Mouse (Mus musculus): ENCODE results near the gene Nt5c2. TPM values are rescaled to one million over a fixed set of nuclear protein-coding genes. Genes with fewer than 3 reads are reported as not detected.

The Nt5c2 gene
- polyA plus RNA-seq, 2 experiments from 2014 or later: 22.6 to 25.4 TPM

GRCm38 (mm10) chr19:46963440-46963839 lies 51.5 kb downstream of the Nt5c2 start:
- ATAC-seq: no peak

GRCm38 (mm10) chr19:46962841-46963240 lies 52.1 kb downstream of the Nt5c2 start:
- no peak for ATAC-seq

DNA sequence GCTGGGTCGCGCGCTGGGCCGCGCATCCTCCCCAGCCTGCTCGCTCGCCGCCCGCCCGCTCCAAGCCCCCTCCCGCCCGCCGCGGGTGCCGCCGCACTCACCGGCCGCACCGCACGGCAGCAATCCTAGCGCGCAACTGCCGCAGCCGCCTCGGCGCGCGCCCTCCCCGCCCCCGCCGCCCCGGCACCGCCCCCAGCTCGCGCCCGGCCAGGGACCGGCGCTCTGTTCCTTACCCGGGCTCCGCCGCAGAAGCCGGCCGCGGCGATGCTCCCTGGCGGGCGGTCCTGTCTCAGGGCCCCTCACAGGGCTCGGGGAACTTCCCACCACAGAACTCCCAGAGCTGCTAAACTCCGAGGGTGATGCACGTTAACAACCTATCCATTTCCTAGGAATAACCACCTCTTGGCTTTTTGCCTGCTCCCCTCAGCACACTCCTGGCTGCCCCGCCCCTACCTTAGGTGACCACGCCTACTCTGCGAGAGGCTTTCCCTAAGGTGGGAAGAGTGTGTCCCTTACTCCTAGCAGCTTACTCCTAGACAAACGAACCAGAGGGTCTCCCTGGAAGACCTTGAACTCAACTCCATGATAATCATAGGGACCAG lies 52.7 kb downstream of the Nt5c2 start:
- peak; percentile 65 for ATAC-seq

DNA sequence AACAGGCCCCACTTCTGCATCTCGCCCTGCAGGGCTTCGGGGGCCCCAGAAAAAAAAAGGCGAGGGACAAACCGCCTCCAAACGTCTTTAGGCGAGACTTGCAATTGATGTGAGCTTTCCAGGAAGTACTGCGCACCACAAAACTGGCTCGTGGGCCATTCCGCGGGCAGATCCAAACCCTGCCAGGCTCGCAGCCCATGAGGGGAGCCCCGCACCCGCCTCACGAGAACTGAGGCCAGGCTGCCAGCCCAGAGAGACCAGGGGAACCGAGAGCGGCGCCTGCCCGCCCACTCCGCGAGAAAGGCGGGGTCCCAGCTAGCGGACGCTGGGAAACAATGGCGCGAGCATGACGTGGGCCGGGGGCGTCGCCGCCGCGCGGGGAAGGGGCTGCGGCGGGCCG lies 53.3 kb downstream of the Nt5c2 start:
- ATAC-seq: peak; percentile 85

DNA sequence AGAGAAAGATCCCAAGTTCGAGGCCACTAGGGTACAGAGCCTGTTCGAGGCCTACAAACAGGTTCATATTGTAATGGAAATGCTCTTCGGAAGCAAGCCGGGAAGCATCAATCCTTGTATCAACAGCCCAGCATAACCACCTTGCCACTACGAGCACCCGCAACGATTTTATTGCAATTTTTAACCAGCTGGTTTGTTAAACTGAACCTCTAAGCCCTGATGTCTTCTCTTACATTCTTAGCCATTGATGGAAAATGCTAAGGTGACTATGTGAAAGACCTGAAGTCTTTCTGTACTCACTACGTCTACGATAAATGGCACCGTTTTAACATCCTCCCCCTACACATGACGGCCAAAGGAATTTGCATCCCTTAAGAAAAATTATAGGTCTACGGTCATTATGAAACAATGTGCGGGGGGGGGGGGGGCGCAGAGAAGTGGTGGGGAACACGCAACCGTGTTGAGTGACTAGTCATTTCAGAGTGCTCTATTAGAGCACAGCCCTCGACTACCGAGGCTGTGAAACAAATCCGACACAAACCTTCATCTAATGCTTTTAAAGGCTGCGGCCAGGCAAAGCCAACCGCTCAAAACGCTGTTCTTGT lies 53.8 kb downstream of the Nt5c2 start:
- ATAC-seq: peak; percentile 3

- no peak for ATAC-seq
These were observed 54.6 kb downstream of the Nt5c2 start for GRCm38 (mm10) chr19:46960101-46961046.

GRCm38 (mm10) chr19:46959536-46959935 lies 55.4 kb downstream of the Nt5c2 start:
- ATAC-seq: no peak

DNA sequence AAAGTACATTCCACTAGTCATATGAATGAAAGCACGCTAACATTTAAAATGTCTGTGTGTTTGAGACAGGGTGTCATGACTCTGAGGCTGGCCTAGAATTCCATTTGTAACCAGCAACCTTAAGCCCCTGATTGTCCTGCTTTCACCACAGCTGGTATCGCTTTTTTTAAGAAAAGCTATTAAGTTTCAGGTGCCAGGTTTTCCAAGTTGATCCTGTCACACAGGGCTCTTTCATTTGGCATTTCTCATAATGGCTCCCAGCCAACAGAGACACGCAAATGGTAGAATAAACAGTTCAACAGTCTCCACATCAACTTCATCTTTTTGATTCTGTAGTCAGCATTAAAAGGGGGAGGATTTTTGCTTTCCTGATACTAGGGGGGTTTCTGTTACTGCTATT lies 56.4 kb downstream of the Nt5c2 start:
- no peak for ATAC-seq

- no peak for ATAC-seq
These were observed 57.0 kb downstream of the Nt5c2 start for GRCm38 (mm10) chr19:46957971-46958370.

DNA sequence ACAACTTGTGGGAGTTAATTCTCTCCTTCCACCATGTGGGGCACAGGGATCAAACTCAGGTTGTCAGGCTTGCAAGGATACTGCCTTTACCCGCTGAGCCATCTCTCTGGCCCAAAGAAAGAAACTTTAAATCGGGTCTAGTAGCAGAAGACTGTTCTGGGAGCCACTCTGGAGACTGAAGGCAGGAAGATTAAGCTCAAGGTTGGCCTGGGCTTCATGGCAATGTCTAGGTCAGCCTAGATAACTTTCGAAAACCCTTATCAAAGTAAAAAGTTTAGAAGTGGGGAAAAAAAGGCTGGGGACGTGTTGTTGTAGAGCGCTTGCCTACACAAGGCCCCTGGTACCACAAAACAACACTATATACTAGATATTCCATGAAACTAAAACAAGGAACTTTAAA lies 58.0 kb downstream of the Nt5c2 start:
- ATAC-seq: no peak

DNA sequence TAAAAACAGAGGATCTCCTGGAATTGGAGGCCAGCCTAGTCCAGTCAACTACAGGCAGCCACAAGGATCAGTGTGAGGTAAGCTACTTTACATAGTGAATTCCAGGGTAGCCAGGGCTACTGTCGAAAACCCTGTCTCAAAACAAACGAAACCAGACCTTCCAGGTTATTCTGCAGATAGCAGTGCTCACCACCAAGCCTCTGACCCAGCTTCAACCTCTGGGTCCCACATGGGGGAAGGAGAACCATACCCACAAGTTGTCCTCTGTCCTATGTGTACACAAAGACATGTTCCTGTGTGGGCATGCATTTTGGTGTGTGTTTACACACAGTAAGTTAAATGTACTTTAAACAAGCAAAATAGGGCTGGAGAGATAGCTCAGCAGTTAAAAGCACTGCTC lies 58.5 kb downstream of the Nt5c2 start:
- ATAC-seq: no peak

- ATAC-seq: no peak
These were observed 59.3 kb downstream of the Nt5c2 start for GRCm38 (mm10) chr19:46955630-46956029.

- ATAC-seq: no peak
These were observed 61.4 kb downstream of the Nt5c2 start for GRCm38 (mm10) chr19:46953536-46953935.

DNA sequence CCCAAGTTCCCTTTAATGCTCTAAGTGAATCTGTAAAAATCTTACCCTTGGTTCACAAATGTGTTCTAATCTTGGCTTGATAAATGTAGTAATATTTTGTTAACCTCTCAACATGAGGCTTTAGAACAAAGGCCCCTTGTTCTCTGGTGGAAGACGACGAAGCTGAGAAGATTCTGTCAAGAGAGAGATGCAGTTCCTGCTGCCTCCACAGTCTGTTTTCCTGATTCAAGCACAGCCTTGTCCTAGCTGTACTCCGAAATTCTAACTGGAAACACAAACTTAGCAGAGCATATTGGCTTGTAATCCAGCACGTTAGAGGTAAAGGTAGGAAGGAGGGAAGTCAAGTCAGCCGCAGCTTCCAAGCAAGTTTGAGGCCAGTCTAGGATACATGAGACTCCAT lies 62.0 kb downstream of the Nt5c2 start:
- ATAC-seq: no peak

- no peak for ATAC-seq
These were observed 70.6 kb downstream of the Nt5c2 start for GRCm38 (mm10) chr19:46944341-46944740.

DNA sequence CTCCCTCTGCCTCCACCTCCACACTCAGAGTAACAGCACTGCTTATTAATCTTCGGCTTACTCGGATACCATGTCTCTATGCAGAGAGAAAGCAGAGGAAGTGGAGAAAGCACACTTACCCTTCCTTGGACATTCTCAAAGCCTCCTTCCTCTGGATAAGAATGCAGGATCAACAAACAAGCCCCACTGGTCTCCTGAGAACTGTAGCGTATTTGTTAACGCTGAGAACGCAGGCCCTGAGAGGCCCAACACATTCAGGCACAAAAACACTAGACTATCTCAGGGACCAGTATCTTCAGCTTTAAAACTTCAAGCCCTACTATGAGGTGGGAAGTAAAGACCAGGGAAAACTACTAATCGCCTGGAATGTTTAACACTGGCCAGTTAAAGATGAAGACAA lies 77.8 kb downstream of the Nt5c2 start:
- ATAC-seq: no peak

GRCm38 (mm10) chr19:46934025-46934424 lies 80.9 kb downstream of the Nt5c2 start:
- no peak for ATAC-seq

DNA sequence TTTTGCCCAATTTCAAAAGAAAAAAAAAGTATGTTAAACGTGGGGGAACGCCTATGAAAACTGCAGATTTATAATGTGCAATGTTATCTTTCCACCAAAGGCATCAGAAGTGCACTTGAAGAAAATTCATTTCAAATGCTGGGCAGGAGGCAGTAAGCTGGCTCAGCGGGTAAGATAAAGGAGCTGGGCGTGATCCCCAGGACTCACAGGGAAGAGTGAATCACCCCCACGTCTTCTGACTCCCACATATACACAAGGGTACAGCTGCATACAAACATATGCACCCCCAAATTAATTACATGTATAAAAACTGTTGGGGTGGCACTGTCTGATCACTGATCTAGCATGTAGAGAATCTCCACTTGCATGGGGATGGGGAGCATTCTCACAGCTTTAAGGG lies 82.3 kb downstream of the Nt5c2 start:
- ATAC-seq: no peak

DNA sequence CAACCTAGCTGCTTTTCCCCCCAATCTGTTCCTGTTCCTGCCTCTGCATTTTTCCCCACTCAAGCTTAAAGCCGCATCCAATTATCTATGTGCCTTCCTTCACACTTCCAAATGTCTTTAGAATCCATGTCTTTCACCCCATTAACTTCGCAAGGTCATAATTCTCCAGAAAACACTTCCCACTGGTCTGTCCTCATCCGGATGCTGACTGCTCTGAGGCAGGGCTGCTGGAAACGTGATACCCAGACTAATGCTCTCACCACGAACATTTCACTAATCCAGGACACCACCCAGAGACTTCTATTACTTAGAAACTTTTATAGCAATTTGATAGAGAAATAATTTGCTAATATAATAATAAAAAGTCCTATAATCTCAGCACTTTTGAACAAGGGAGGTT lies 84.9 kb downstream of the Nt5c2 start:
- ATAC-seq: no peak

DNA sequence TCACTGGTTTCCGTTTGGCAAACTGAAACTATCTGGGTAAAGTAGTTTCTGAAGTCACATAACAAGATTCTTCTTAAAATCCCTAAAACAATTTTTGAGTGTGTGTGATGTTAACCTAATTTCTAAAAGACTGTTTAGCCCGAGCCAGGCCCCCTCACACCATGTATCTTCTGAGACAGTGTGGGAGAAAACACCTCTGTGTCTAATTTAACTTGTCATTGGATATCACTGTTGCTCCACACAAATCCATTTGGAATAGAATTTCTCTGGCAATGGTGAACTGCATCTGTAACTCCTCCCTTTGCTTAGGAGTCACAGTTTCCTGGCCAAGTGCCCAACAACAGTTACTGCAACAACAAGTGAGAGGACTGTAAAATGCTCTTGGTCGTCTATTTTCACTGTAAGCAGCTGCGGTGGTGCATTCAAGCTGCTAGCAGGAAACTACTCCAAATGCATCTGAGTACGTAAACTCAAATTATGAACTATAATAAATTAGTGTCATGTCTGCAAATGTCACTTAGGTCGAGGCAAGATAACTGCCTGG lies 85.8 kb downstream of the Nt5c2 start:
- ATAC-seq: peak; percentile 43

- no peak for ATAC-seq
These were observed 86.8 kb downstream of the Nt5c2 start for GRCm38 (mm10) chr19:46928136-46928535.

DNA sequence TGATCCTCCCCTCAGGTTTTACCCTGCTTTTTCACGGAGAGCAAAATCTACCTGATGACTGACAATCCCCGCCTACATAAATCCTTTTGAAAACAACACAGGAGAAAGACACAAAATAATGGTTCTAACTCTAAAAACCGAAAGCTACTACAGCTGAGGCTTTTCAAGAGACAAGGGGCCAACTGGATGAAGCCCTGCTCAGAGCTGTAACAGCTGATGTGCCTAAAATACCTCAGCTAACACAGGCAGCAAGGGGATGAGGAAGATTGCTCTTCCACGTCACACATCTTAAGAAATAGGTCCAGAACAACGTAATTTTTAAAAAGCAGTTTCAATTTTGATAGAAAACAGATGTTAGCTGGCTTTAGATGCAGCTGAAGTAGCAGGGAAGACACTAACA lies 88.0 kb downstream of the Nt5c2 start:
- ATAC-seq: peak; percentile 22

GRCm38 (mm10) chr19:46926357-46926756 lies 88.6 kb downstream of the Nt5c2 start:
- ATAC-seq: no peak
